Mouse (Mus musculus) midbrain, embryonic 12.5 days (tissue): Measurements from ENCODE around the gene Lipo2. TPM values are rescaled to one million over a fixed set of nuclear protein-coding genes. Genes with fewer than 3 reads are reported as not detected.
A peak's percentile ranks its signal among the peaks of the same experiment; 100 is the strongest.
"Not testable (repeated sequence)": the region's sequence is repeated elsewhere in the genome, so short reads cannot be mapped to it uniquely, and the experiment has no call there.

ENCODE experiments used
- ATAC-seq: fragments of 200-750 bp; cut with Nextera tagmentation; 2 replicates; pipeline ENCODE4 v1.8.0; 2017; ENCODE audit warnings: low read depth, moderate TSS enrichment, moderate library complexity; ENCODE audit not compliant: low FRiP score
- H3K27ac ChIP-seq: fragments of 300-500 bp; sonication (generic); replicated peaks from 2 replicates; pipeline ENCODE4 v1.5.1; 2016; ENCODE audit warnings: mild to moderate bottlenecking
- H3K27me3 ChIP-seq: fragments of 300-500 bp; sonication (generic); 2 replicates; pipeline ENCODE4 v1.6.1; 2016; ENCODE audit warnings: mild to moderate bottlenecking
- H3K36me3 ChIP-seq: fragments of 300-500 bp; sonication (generic); 2 replicates; pipeline ENCODE4 v1.6.1; 2016
- H3K4me1 ChIP-seq: fragments of 300-500 bp; sonication (generic); 2 replicates; pipeline ENCODE4 v1.6.1; 2016
- H3K4me2 ChIP-seq: fragments of 300-500 bp; sonication (generic); replicated peaks from 2 replicates; pipeline ENCODE4 v1.6.1; 2016; ENCODE audit warnings: mild to moderate bottlenecking, moderate library complexity
- H3K4me3 ChIP-seq: fragments of 300-500 bp; sonication (generic); 2 replicates; pipeline ENCODE4 v1.5.1; 2016; ENCODE audit warnings: mild to moderate bottlenecking
- H3K9ac ChIP-seq: fragments of 300-500 bp; sonication (generic); replicated peaks from 2 replicates; pipeline ENCODE4 v1.6.1; 2016; ENCODE audit warnings: mild to moderate bottlenecking, moderate library complexity
- H3K9me3 ChIP-seq: fragments of 300-500 bp; sonication (generic); 2 replicates; pipeline ENCODE4 v1.6.1; 2016; ENCODE audit warnings: mild to moderate bottlenecking
- WGBS: fragments of 180-500 bp; shearing (Covaris S2); methylation state at CpG from one replicate; pipeline ENCODE4 v1.1.7; 2016; 5-methylcytosine and 5-hydroxymethylcytosine counted together
- polyA plus RNA-seq: library from polyadenylated mRNA; unstranded; fragments of >200 nt; fragmentation: Nextera tagmentation; extraction: Ambion mirVana; gene quantifications from 2 replicates; pipeline ENCODE4 v1.2.1, GENCODE M21; 2016

Gene Lipo2
- 0.92 TPM in 1 of 2 replicates, not detected in the other for polyA plus RNA-seq

DNA sequence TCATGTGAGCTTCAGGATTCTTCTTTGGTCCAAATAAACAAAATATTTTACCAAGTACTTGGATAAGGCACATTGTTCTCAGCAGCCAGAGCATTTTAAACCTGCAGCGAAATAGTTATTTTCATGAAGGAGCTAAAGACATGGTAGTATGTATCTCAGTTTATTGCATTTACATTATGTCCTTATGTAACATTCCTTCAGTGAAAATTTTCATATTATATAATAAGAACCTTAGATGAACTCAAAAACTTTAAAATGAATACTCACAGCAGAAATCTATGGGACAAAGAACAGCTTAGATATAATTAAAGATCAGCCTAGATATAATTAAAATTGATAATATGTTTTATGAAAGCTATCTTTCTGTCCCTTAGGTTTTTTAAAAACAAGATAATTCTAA is at the start of gene Lipo2:
Lipo2 (minus strand) TSS at position 101 of the 400 bp plus-strand sequence.
- H3K27ac ChIP-seq, H3K4me2 ChIP-seq, H3K9ac ChIP-seq, H3K4me1 ChIP-seq, H3K9me3 ChIP-seq, H3K27me3 ChIP-seq, H3K4me3 ChIP-seq, H3K36me3 ChIP-seq, ATAC-seq: not testable (repeated sequence)
- WGBS = 98% methylated on average over 1 of the region's 1 CpGs

DNA sequence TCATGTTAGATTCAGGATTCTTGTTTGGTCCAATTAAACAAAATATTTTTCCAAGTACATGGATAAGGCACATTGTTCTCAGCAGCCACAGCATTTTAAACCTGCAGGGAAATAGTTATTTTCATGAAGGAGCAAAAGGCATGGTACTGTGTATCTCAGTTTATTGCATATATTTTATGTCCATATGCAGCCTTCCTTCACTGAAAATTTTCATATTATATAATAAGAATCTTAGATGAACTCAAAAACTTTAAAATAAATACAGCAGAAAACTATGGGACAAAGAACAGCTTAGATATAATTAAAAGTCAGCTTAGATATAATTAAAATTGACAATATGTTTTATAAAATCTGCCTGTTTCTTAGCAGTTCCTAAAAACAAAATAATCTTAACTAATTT is 36.2 kb upstream of the Lipo2 start, which contains the start of gene Lipo1:
Lipo1 (minus strand) TSS at position 101 of the 400 bp plus-strand sequence.
- H3K4me1 ChIP-seq, ATAC-seq, H3K27me3 ChIP-seq, H3K9ac ChIP-seq, H3K4me3 ChIP-seq, H3K27ac ChIP-seq, H3K36me3 ChIP-seq, H3K9me3 ChIP-seq, H3K4me2 ChIP-seq: not testable (repeated sequence)

DNA sequence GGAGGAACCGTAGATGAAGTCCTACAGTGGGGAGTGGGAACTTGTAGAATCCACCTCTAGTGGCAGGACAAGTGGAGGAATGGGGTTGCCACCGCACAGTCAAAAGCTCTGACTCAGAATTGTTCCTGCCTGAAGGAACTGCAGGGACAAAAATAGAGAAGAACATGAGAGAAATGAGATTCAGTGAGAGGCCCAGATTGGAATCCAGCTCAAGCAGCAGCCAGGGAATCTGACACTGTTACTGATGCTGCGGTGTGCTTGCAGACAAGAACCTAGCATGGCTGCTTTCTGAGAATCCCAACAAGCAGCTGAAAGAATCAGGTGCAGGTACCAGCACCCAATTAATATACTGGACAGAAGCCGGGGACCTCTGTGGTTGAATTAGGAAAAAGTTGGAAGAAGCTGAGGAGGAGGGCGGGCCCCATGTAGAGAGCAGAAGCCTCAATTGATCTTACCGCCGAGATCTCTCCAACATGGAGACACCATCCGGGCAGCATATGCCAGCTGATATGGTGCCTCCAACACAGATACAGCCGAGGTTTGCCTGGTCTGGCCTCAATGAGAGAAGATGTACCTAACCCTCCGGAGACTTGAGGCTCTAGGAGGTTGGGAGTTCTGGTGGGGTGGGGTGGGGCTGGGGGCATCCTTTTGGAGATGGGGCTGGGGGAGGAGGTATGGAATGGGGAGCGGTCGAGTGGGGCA is 35.6 kb upstream of the Lipo2 start:
- H3K4me3 ChIP-seq = no peak overlapping the region
- no peaks in the 10 kb centered on the region for H3K9me3 ChIP-seq
- H3K36me3 ChIP-seq = no peaks in the 10 kb centered on the region
- no peak overlapping the region for H3K4me2 ChIP-seq
- no peak overlapping the region for H3K27ac ChIP-seq
- H3K27me3 ChIP-seq = no peaks in the 10 kb centered on the region
- no peaks in the 10 kb centered on the region for H3K4me1 ChIP-seq
- H3K9ac ChIP-seq = no peak overlapping the region
- 88% methylated on average over 12 of the region's 12 CpGs for WGBS
- ATAC-seq = no peak

DNA sequence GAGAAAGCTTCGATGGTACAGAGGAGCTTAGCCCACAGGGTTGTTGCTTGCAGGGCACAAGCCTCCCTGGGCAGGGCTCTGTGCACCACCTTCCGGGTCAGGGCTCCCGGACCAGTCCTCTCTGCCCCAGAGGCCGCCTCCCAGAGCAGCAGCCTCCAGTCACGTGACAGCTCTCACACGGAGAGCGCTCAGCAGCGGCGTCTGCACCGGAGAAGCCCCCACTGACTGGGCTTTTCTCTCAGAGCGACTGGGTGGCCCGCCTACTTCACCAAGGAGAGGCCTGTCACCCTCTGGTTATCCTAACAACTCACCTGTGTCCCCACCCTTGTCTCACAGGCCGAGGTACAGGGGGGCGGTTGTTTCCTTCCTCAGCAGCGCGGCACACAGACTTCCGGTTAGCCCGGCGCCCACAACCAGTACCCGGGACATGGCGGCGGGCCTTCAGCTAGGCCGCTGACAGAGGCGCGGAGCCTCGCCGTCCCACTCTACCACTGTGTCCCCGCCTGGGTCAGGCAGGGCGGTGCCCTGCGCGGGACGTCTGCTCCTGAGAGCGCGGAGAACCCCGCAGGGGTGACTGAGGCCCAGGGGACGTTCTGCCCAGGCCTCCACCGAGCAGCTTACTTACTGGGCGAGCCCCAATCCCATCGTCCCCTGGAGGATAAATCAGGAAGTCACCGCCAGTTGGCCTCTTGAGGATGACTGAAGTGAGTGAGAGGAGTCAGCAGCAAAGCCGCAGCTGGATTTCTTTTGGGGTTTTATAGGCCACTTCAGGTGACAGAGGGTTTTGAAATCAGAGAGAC is 10.3 kb upstream of the Lipo2 start, which contains the start of gene Lipo3:
Lipo3 (minus strand) TSS at position 665 of the 800 bp plus-strand sequence.
- 39% methylated on average over 13 of the region's 41 CpGs for WGBS
- H3K36me3 ChIP-seq, H3K9ac ChIP-seq, H3K27me3 ChIP-seq, H3K9me3 ChIP-seq, H3K27ac ChIP-seq, H3K4me1 ChIP-seq: not testable (repeated sequence)
- peak; percentile 98 for ATAC-seq
- H3K4me3 ChIP-seq = peak within 1 kb of the TSS; percentile 23
- peak within 1 kb of the TSS; percentile 41 for H3K4me2 ChIP-seq

Other genes starting within 250 kb of the Lipo2 start
- not detected in 2 replicates for gene Lipo4, start 233.6 kb downstream of the Lipo2 start, polyA plus RNA-seq
- gene Gm8978, start 126.1 kb downstream of the Lipo2 start, polyA plus RNA-seq = not detected in 2 replicates
- gene Lipo3, start 10.6 kb upstream of the Lipo2 start, polyA plus RNA-seq = 14.1 and 14.2 TPM in 2 replicates
- not detected in 2 replicates for gene Lipo1, start 36.1 kb upstream of the Lipo2 start, polyA plus RNA-seq
- gene Lipf, start 209.8 kb upstream of the Lipo2 start, polyA plus RNA-seq = not detected in 2 replicates